Mouse (Mus musculus): Measurements from ENCODE around the gene Ptch1.

Gene Ptch1

DNA sequence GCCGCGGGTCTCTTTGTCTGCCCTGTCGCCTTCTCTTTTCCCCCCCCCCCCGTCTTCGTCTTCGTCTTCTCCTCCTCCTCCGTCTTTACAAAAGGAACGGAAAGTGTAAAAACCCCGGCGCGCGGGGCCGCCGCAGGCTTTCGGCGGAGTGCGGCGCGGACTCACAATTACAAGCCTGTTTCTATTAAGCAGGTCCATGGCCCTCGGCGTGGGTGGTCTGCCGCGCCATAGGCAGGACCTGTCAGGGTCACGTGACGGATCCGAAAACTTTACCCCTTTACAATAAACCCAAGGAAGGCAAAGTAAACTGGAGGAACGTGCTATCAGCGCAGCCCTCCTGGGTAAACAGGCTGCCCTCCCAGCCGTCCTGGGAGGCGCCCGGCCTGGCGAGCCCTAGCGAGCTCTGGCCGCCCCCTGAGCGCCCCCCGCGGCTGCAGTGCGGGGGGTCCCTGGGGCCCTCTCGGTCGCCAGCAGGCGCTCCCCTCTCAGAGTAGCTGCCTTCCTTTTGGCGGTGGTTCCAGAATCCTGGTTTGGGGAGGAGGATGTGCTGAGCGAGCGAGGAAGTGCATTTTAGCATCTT lies at the start of gene Ptch1:
Gene Ptch1, minus strand, starts transcription at position 343 of the 580 bp plus-strand sequence.
- DNase-seq (ENCODE audit: low read depth, low spot score), result no peak

DNA sequence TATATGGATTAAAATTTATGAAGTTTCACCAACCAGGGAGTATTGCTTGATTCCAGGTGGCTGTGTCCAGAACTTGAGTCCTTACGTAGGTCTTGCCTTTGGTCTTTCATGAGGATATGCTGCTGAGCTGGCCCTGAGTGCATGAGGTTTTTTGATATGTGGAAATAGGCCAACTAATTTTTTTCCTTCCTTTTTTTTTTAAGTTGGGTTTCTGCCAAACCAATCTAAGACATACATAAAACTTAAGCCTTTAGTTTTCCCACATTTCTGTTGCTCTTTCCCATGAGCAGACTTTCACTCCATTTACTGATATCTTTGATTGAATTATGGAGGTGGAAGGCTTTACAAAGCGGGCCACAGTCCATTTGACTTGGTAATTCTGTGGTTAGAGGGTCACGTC lies 47.9 kb upstream of the Ptch1 start:
- DNase-seq (ENCODE audit: low read depth, low spot score), result no peak

- no peak for DNase-seq (ENCODE audit: low read depth, low spot score)
Measured at GRCm38 (mm10) chr13:63613201-63613600, 39.8 kb upstream of the Ptch1 start.

DNA sequence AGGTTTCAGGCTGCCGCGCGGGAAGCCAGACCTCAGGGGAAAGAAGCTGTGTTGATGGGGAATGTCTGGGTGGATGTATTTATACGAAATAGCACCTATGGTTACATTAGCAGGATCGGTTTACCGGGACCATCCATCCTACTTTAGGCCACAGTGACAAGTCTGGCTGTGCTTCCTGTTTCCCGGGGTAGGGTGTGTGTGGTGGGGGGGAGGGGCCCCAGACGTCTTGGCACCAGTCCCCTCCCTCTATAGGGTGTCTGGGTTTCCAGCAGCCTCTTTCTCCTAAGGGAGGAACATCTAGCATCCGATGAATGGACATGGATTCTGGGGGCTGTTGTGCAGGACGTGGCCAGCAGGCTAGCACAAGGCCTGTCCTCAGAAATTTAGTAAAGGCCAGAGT lies 36.3 kb upstream of the Ptch1 start:
- DNase-seq (ENCODE audit: low read depth, low spot score), result no peak

- DNase-seq (ENCODE audit: low read depth, low spot score), result no peak
Measured at GRCm38 (mm10) chr13:63597593-63597992, 24.2 kb upstream of the Ptch1 start.

GRCm38 (mm10) chr13:63595869-63596268 lies 22.5 kb upstream of the Ptch1 start:
- DNase-seq (ENCODE audit: low read depth, low spot score), result no peak

- DNase-seq (ENCODE audit: low read depth, low spot score), result no peak
Measured at GRCm38 (mm10) chr13:63593469-63594050, 20.2 kb upstream of the Ptch1 start.

- DNase-seq (ENCODE audit: low read depth, low spot score), result no peak
Measured at GRCm38 (mm10) chr13:63592755-63593154, 19.4 kb upstream of the Ptch1 start.

DNA sequence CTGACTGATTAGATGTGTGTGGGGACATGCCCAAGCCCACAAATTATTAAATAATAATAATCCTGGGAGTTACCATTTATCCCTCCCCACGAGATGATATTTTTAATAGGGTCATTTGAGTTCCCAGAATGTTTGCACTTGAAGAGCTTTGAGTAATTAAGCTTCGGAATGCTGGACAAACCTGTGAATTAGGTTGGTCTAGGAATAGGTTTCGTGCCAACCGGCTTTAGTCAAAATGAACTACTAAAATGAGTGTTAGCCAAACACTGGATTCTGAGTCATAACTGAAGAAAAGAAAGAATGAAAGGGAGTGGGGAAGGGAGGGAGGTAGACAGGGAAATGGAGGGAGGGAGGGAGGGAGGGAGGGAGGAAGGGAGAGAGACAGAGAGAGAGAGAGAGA lies 1.2 kb upstream of the Ptch1 start:
- no peak for DNase-seq (ENCODE audit: low read depth, low spot score)

GRCm38 (mm10) chr13:63572453-63573255 lies 744 bp downstream of the Ptch1 start:
- no peak for DNase-seq (ENCODE audit: low read depth, low spot score)

- DNase-seq (ENCODE audit: low read depth, low spot score), result no peak
Measured at GRCm38 (mm10) chr13:63572111-63572452, 1.3 kb downstream of the Ptch1 start.

DNA sequence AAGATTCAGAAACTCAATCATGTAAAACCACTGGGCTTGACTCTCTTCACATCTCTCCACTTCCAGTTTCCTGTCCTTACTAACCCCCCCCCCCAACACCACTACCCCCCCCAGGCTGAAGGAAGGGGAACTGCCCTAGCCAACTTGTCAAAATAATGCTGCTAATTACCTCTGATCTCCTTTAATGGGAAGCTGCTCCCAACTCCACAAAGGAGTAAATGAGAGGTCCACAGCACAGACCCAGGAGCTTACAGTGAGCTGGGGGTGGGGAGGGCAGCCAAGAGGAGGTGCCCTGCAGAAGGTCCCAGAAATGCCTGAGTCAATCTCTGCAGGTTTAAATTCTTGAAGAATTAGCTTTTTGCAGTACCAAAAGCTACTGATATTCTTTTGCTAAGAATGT lies 2.9 kb downstream of the Ptch1 start:
- no peak for DNase-seq (ENCODE audit: low read depth, low spot score)

DNA sequence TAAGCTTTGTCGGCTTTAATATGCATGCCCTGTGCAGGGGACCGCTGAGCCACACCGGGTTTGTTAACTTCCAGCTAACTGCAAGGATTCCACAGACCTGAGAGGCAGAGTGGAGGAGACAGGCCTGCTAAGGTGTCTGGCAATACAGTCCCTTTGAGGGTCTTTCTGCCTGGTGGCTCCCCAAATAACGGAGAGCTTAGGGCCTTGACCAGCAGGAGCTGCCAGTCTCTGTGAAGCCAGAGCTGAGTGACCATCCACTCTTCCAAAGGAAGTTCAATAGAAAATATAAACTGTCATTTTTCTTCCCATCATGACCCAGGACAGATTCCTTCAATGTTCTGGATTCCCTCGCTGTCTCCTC lies 4.0 kb downstream of the Ptch1 start:
- no peak for DNase-seq (ENCODE audit: low read depth, low spot score)

GRCm38 (mm10) chr13:63568741-63569395 lies 4.5 kb downstream of the Ptch1 start:
- no peak for DNase-seq (ENCODE audit: low read depth, low spot score)

DNA sequence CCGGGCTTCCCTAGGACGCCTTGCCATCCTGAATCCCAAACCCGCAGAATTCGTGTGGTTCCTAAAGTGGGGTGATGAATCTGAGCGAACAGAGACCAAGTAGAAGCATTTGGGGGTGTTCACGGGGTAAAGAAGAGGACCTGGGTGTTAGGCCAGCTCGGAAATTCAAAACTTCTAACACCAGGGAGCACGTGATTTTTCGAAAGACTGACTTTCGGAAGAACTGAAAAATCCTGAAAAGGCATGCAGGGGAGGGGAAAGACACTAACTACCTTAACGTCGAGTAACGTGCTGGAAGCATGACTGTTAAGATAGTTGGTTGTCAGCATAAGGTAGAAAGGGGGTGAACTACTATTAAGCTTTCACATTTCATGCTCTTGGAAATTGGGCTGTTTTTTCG lies 5.1 kb downstream of the Ptch1 start:
- no peak for DNase-seq (ENCODE audit: low read depth, low spot score)

DNA sequence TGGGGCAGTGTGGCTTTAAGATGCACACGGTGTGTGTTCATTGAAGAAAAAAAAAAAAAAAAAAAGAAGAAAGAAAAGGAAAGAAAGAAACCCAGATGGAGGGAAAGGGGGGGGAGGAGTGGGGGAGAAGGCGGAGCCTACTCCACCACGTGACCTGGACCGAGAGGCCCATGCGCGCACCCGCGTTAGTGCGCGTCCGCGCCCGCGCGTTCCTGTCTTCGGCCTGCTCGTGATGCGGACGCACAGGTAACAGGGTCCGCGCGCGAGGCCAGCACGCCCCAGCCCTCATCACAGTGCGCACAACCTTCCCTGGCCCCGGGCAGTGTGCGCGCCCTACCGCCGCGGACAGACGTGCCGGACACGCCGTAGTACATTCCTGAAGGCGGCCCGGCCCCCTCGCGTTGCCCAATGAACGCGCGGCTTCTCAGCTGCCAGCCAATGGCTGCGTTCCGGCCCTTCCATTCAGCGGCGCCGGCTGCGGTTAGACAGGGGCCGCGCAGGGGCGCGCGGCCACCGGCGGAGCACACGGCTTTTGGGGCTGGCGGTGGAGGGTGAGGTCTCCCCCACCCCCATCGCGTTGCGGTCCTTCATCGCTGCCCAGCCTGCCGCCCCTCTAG lies 5.6 kb downstream of the Ptch1 start:
- DNase-seq (ENCODE audit: low read depth, low spot score), result peak; percentile 80

GRCm38 (mm10) chr13:63566018-63567015 lies 7.1 kb downstream of the Ptch1 start:
- DNase-seq (ENCODE audit: low read depth, low spot score), result no peak

- DNase-seq (ENCODE audit: low read depth, low spot score), result no peak
Measured at GRCm38 (mm10) chr13:63565320-63566017, 7.9 kb downstream of the Ptch1 start.

DNA sequence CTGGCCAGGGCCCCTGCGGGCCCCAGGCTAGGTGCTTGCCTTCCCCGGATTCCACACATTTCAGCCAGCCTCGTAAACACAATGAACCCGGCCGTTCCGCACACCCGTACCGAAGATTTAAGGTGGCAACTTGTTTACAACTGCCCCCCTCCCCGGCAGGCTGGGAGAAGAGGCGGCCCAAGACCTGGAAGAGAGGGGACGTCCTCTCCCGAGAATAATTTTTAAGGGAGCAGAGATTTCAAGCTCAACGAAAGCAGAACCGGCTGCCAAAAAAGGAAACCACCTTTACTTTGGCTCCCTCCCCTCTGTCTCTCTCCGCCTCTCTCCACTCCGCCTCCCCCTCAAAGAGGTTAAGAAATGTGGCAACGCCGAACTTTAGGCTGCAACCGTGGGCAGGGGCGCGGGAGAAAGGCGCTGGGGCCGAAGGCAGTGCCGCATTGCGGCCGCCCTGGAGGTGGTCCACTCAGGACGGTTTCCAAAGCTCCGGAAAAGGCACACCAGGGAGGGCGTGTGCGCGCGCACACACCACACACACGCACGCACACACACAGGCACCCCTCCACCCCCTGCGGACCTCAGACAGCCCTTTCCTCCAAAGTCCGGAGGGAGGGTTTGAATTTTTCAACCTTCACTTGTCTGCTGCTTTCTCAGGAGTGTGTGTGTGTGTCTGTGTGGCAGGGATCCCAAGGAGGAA lies 8.6 kb downstream of the Ptch1 start:
- DNase-seq (ENCODE audit: low read depth, low spot score), result no peak
